Mouse (Mus musculus) heart, embryonic 14.5 days (tissue): Measurements from ENCODE around the gene Sema3b. TPM values are rescaled to one million over a fixed set of nuclear protein-coding genes. Genes with fewer than 3 reads are reported as not detected.

ENCODE experiments used
- ATAC-seq: fragments of 200-750 bp; cut with Nextera tagmentation; 2 replicates; pipeline ENCODE4 v1.8.0; 2017; ENCODE audit warnings: low read depth, moderate TSS enrichment; ENCODE audit not compliant: insufficient number of reproducible peaks, insufficient read depth, low FRiP score
- H3K27ac ChIP-seq, 2 experiments: fragments of 200-500 bp in 1 of 2; fragments of 300-500 bp in 1 of 2; sonication (generic) in 1 of 2; replicated peaks in 1 of 2; 2 replicates each; pipeline ENCODE4 v1.5.1; 2012 to 2014; ENCODE audit warnings: low read depth in 2 of 2, low read length in 2 of 2, control low read depth in 1 of 2, mild to moderate bottlenecking in 1 of 2, mixed read lengths in 1 of 2; ENCODE audit not compliant: control insufficient read depth in 1 of 2, insufficient read depth in 1 of 2
- H3K27me3 ChIP-seq: fragments of 300-500 bp; sonication (generic); 2 replicates; pipeline ENCODE4 v1.6.1; 2014; ENCODE audit warnings: mild to moderate bottlenecking, low read length, control low read depth; ENCODE audit not compliant: control insufficient read depth, insufficient read depth
- H3K36me3 ChIP-seq: fragments of 300-500 bp; sonication (generic); 2 replicates; pipeline ENCODE4 v1.6.1; 2014; ENCODE audit warnings: mild to moderate bottlenecking, control low read depth, low read length, mixed read lengths; ENCODE audit not compliant: control insufficient read depth, insufficient read depth
- H3K4me1 ChIP-seq, 2 experiments: fragments of 200-500 bp in 1 of 2; fragments of 300-500 bp in 1 of 2; sonication (generic) in 1 of 2; 2 replicates each; pipeline ENCODE4 v1.6.1; 2012 to 2014; ENCODE audit warnings: low read length in 2 of 2, control low read depth in 1 of 2, mixed read lengths in 1 of 2; ENCODE audit not compliant: control insufficient read depth in 2 of 2, insufficient read depth in 2 of 2
- H3K4me2 ChIP-seq: fragments of 300-500 bp; sonication (generic); 2 replicates; pipeline ENCODE4 v1.6.1; 2014; ENCODE audit warnings: mild to moderate bottlenecking, low read length
- H3K4me3 ChIP-seq, 2 experiments: fragments of 200-500 bp in 1 of 2; fragments of 300-500 bp in 1 of 2; sonication (generic) in 1 of 2; 2 replicates each; pipeline ENCODE4 v1.5.1; 2012 to 2014; ENCODE audit warnings: low read length in 2 of 2, mild to moderate bottlenecking in 2 of 2, control low read depth in 1 of 2, low read depth in 1 of 2, moderate library complexity in 1 of 2; ENCODE audit not compliant: control insufficient read depth in 1 of 2, insufficient read depth in 1 of 2
- H3K9ac ChIP-seq: fragments of 300-500 bp; sonication (generic); 2 replicates; pipeline ENCODE4 v1.6.1; 2014; ENCODE audit warnings: mild to moderate bottlenecking, low read length
- H3K9me3 ChIP-seq: fragments of 300-500 bp; sonication (generic); 2 replicates; pipeline ENCODE4 v1.6.1; 2016; ENCODE audit warnings: low read length, control low read depth; ENCODE audit not compliant: control insufficient read depth
- WGBS: fragments of 180-500 bp; shearing (Covaris S2); extraction: QIAGEN DNeasy Blood & Tissue Kit; methylation state at CpG from one replicate; pipeline ENCODE4 v1.1.7; 2014; 5-methylcytosine and 5-hydroxymethylcytosine counted together
- polyA plus RNA-seq: library from polyadenylated mRNA; unstranded; fragments of >200 nt; fragmentation: Nextera tagmentation; extraction: Ambion mirVana; gene quantifications from 2 replicates; pipeline ENCODE4 v1.2.1, GENCODE M21; 2014

Gene Sema3b
- polyA plus RNA-seq, 1 experiment from 2014 or later: 6.5 TPM

GRCm38 (mm10) chr9:107627387-107628255, 18.6 kb upstream of the Sema3b start:
- H3K27ac ChIP-seq: peak overlapping the region; percentile 46 to 96
- H3K36me3 ChIP-seq: peaks cover 72% of the 10 kb centered on the region
- H3K4me3 ChIP-seq: no peak overlapping the region
- peak overlapping the region; percentile 68 for H3K9ac ChIP-seq
- peak overlapping the region; percentile 50 for H3K4me2 ChIP-seq
- no peak for ATAC-seq
- no peaks in the 10 kb centered on the region for H3K9me3 ChIP-seq
- H3K4me1 ChIP-seq: peaks cover 64 to 84% of the 10 kb centered on the region in 2 experiments
- H3K27me3 ChIP-seq: no peaks in the 10 kb centered on the region
- 27% methylated on average over 20 of the region's 20 CpGs for WGBS

- H3K27ac ChIP-seq: peak overlapping the region; percentile 77 to 96
- no peaks in the 10 kb centered on the region for H3K27me3 ChIP-seq
- H3K36me3 ChIP-seq: peaks cover 74% of the 10 kb centered on the region
- H3K4me2 ChIP-seq: peak overlapping the region; percentile 50
- H3K9ac ChIP-seq: peak overlapping the region; percentile 68
- 8% methylated on average over 2 of the region's 2 CpGs for WGBS
- peak; percentile 60 for ATAC-seq
- H3K4me1 ChIP-seq: peaks cover 57 to 77% of the 10 kb centered on the region in 2 experiments
- H3K9me3 ChIP-seq: no peaks in the 10 kb centered on the region
- H3K4me3 ChIP-seq: no peak overlapping the region; a peak in 1 of 4 replicates
Observed at GRCm38 (mm10) chr9:107626844-107627277, 17.8 kb upstream of the Sema3b start.

GRCm38 (mm10) chr9:107626158-107626843, 17.3 kb upstream of the Sema3b start:
- no peaks in the 10 kb centered on the region for H3K9me3 ChIP-seq
- H3K27me3 ChIP-seq: no peaks in the 10 kb centered on the region
- ATAC-seq: no peak
- H3K4me1 ChIP-seq: peaks cover 56 to 73% of the 10 kb centered on the region in 2 experiments
- H3K4me2 ChIP-seq: peak overlapping the region; percentile 50
- no peak overlapping the region; a peak in 1 of 4 replicates for H3K4me3 ChIP-seq
- WGBS: 43% methylated on average over 13 of the region's 15 CpGs
- peak overlapping the region; percentile 68 for H3K9ac ChIP-seq
- H3K36me3 ChIP-seq: peaks cover 68% of the 10 kb centered on the region
- H3K27ac ChIP-seq: peak overlapping the region; percentile 77 to 96

GRCm38 (mm10) chr9:107625351-107626128, 16.5 kb upstream of the Sema3b start:
- peaks cover 55 to 73% of the 10 kb centered on the region in 2 experiments for H3K4me1 ChIP-seq
- H3K27ac ChIP-seq: peak overlapping the region in 1 of 2 experiments; percentile 56; a peak in 2 of 4 replicates
- H3K9me3 ChIP-seq: no peaks in the 10 kb centered on the region
- no peak for ATAC-seq
- no peaks in the 10 kb centered on the region for H3K27me3 ChIP-seq
- no peak overlapping the region; the same call in 1 of the 2 replicates for H3K4me2 ChIP-seq
- 88% methylated on average over 12 of the region's 12 CpGs for WGBS
- no peak overlapping the region for H3K4me3 ChIP-seq
- peak overlapping the region; percentile 42; the same call in 1 of the 2 replicates for H3K9ac ChIP-seq
- peaks cover 64% of the 10 kb centered on the region for H3K36me3 ChIP-seq

- Histone ChIP-seq H3K4me3 (no peak overlapping the region), H3K9ac (peak overlapping the region; percentile 42; the same call in 1 of the 2 replicates), H3K4me2 (no peak overlapping the region), H3K4me1 (peaks cover 55 to 73% of the 10 kb centered on the region in 2 experiments), H3K9me3 (no peaks in the 10 kb centered on the region), H3K36me3 (peaks cover 70% of the 10 kb centered on the region), H3K27me3 (no peaks in the 10 kb centered on the region), H3K27ac (peak overlapping the region; percentile 22 to 56; a peak in 3 of 4 replicates)
- WGBS: 88% methylated on average over 3 of the region's 3 CpGs
- no peak for ATAC-seq
Observed at GRCm38 (mm10) chr9:107624951-107625350, 15.9 kb upstream of the Sema3b start.

GRCm38 (mm10) chr9:107624539-107624938, 15.5 kb upstream of the Sema3b start:
- Histone ChIP-seq H3K27me3 (no peaks in the 10 kb centered on the region), H3K9ac (peak overlapping the region; percentile 42; the same call in 1 of the 2 replicates), H3K27ac (peak overlapping the region; percentile 42 to 56), H3K4me3 (no peak overlapping the region), H3K9me3 (no peaks in the 10 kb centered on the region), H3K36me3 (peaks cover 70% of the 10 kb centered on the region), H3K4me1 (peaks cover 56 to 73% of the 10 kb centered on the region in 2 experiments), H3K4me2 (no peak overlapping the region)
- ATAC-seq: no peak
- 70% methylated on average over 5 of the region's 5 CpGs for WGBS

- Histone ChIP-seq H3K9ac (0 out of 2 replicates have a peak overlapping the region, but pooled peaks have one; percentile 12), H3K36me3 (peaks cover 85% of the 10 kb centered on the region), H3K4me2 (no peak overlapping the region)
Observed at GRCm38 (mm10) chr9:107620954-107621353, 11.9 kb upstream of the Sema3b start.

More at GRCm38 (mm10) chr9:107620954-107621353, 11.9 kb upstream of the Sema3b start:
- Histone ChIP-seq H3K27ac (peak overlapping the region; percentile 26 to 94; a peak in 3 of 4 replicates), H3K9me3 (no peaks in the 10 kb centered on the region), H3K27me3 (no peaks in the 10 kb centered on the region), H3K4me1 (peaks cover 39 to 58% of the 10 kb centered on the region in 2 experiments), H3K4me3 (no peak overlapping the region)
- no peak for ATAC-seq
